Mouse (Mus musculus) limb, embryonic 13.5 days (tissue): ENCODE measurements around the gene Arglu1. TPM values are rescaled to one million over a fixed set of nuclear protein-coding genes. Genes with fewer than 3 reads are reported as not detected.
A peak's percentile ranks its signal among the peaks of the same experiment; 100 is the strongest.

Experiments used
- ATAC-seq: fragments of 200-750 bp; cut with Nextera tagmentation; 2 replicates; pipeline ENCODE4 v1.8.0; 2017; ENCODE audit warnings: low read depth, moderate number of reproducible peaks, moderate TSS enrichment; ENCODE audit not compliant: low FRiP score
- H3K27ac ChIP-seq: fragments of 300-500 bp; sonication (generic); 2 replicates; pipeline ENCODE4 v1.5.1; 2015; ENCODE audit warnings: inconsistent platforms, mild to moderate bottlenecking, moderate library complexity
- H3K27me3 ChIP-seq: fragments of 300-500 bp; sonication (generic); 2 replicates; pipeline ENCODE4 v1.6.1; 2015; ENCODE audit warnings: mild to moderate bottlenecking, inconsistent platforms
- H3K36me3 ChIP-seq: fragments of 300-500 bp; sonication (generic); 2 replicates; pipeline ENCODE4 v1.6.1; 2015; ENCODE audit warnings: inconsistent platforms, mild to moderate bottlenecking, moderate library complexity
- H3K4me1 ChIP-seq: fragments of 300-500 bp; sonication (generic); 2 replicates; pipeline ENCODE4 v1.6.1; 2015; ENCODE audit warnings: inconsistent platforms
- H3K4me2 ChIP-seq: fragments of 300-500 bp; sonication (generic); replicated peaks from 2 replicates; pipeline ENCODE4 v1.6.1; 2015; ENCODE audit warnings: inconsistent platforms, mild to moderate bottlenecking, moderate library complexity
- H3K4me3 ChIP-seq: fragments of 300-500 bp; sonication (generic); 2 replicates; pipeline ENCODE4 v1.5.1; 2015; ENCODE audit warnings: moderate library complexity, mild to moderate bottlenecking, inconsistent platforms
- H3K9ac ChIP-seq: fragments of 300-500 bp; sonication (generic); 2 replicates; pipeline ENCODE4 v1.6.1; 2015; ENCODE audit warnings: mild to moderate bottlenecking, inconsistent platforms
- H3K9me3 ChIP-seq: fragments of 300-500 bp; sonication (generic); 2 replicates; pipeline ENCODE4 v1.6.1; 2016; ENCODE audit warnings: inconsistent platforms
- WGBS: fragments of 180-500 bp; shearing (Covaris S2); methylation state at CpG from one replicate; pipeline ENCODE4 v1.1.7; 2015; 5-methylcytosine and 5-hydroxymethylcytosine counted together
- polyA plus RNA-seq: library from polyadenylated mRNA; unstranded; fragments of >200 nt; fragmentation: Nextera tagmentation; extraction: Ambion mirVana; gene quantifications from 2 replicates; pipeline ENCODE4 v1.2.1, GENCODE M21; 2015

Arglu1 gene
- 188 and 200 TPM in 2 replicates for polyA plus RNA-seq

DNA sequence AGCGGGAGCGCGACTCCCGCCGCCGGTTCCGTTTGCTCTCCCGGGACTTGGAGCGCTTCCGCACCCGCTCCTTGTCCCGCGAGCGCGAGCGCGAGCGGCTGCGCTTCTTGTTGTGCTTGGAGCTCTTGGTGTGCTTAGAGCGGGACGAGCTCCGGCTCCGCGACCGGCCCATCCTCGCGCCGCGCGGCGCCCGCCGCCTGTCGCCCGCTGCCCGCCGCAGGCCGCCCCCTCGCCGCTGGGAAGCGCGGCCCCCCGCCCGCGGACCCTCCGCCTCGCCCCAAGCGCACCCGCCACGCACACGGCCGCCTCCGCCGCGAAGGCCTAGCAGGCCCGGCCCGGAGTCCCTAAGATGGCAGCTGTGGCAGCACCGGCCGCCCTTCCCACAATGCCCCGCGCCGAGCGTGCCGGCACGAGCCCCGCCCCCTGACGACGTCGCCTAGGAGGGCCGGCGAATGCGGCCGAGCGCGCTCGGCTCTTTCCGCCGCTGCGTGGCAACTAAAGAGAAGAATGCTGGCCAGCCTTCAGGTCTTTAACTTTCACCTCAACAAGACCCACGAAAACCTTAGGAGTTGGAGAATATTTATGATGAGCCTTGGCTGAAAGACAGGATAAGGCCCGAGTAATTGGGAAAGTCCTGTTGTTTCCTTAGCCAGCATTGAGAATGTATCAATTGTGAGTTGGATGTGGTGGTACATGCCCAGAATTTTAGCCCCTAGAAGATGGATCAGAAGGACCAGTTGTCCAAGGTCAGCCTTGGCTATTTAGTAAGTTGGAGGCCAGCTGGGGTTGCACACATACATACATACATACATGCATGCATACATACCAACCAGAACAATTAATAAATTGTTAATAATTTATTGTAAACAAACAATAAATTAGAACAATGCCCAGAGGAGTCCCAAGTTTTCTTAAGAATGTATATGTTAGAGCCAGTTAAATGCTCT is at the start of gene Arglu1:
TSS of gene Arglu1 (minus strand) at position 376 of the 947 bp plus-strand sequence.
- Histone ChIP-seq H3K9ac (peak within 1 kb of the TSS; percentile 99), H3K27ac (peak within 1 kb of the TSS; percentile 97), H3K4me3 (peak within 1 kb of the TSS; percentile 85), H3K4me2 (peak within 1 kb of the TSS; percentile 81), H3K9me3 (no peaks in the 10 kb centered on the region), H3K36me3 (no peaks in the 10 kb centered on the region), H3K27me3 (no peaks in the 10 kb centered on the region), H3K4me1 (peaks cover 37% of the 10 kb centered on the region)
- under 1% methylated on average over 69 of the region's 81 CpGs for WGBS
- peak; percentile 96 for ATAC-seq

DNA sequence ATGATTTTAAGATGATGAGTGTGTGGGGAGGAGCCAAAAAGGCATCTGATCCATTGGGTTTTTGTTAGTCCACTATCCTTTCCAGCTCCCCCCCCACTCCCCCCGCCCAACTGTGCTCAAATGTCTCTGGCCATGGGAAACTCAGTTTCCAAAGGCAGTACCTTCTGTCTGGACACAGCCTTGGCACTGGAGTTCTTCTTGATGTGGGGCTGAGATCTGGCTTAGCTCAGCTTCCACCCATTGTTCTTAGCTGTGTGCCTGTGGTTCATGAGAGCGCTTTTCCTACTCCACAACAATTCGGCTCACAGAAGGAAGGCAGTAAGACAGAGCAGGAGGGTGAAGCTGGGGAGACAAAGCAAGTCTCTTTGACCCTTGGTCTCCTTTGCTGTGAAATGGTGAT is 47.0 kb upstream of the Arglu1 start:
- H3K4me1 ChIP-seq = peaks cover 21% of the 10 kb centered on the region
- no peak overlapping the region for H3K9ac ChIP-seq
- H3K4me3 ChIP-seq = no peak overlapping the region
- H3K27me3 ChIP-seq = no peaks in the 10 kb centered on the region
- WGBS = 76% methylated on average over 3 of the region's 3 CpGs
- no peaks in the 10 kb centered on the region for H3K9me3 ChIP-seq
- H3K36me3 ChIP-seq = no peaks in the 10 kb centered on the region
- peak overlapping the region; percentile 39; the same call in 1 of the 2 replicates for H3K27ac ChIP-seq
- ATAC-seq = no peak; the same call in 1 of the 2 replicates
- H3K4me2 ChIP-seq = peak overlapping the region; percentile 37

GRCm38 (mm10) chr8:8736826-8737225 is 46.5 kb upstream of the Arglu1 start:
- H3K4me2 ChIP-seq = peak overlapping the region; percentile 37
- H3K4me3 ChIP-seq = no peak overlapping the region
- peak; percentile 79 for ATAC-seq
- no peaks in the 10 kb centered on the region for H3K27me3 ChIP-seq
- WGBS = 21% methylated on average over 8 of the region's 8 CpGs
- no peaks in the 10 kb centered on the region for H3K9me3 ChIP-seq
- no peaks in the 10 kb centered on the region for H3K36me3 ChIP-seq
- no peak overlapping the region for H3K9ac ChIP-seq
- peak overlapping the region; percentile 39; the same call in 1 of the 2 replicates for H3K27ac ChIP-seq
- H3K4me1 ChIP-seq = peaks cover 21% of the 10 kb centered on the region

DNA sequence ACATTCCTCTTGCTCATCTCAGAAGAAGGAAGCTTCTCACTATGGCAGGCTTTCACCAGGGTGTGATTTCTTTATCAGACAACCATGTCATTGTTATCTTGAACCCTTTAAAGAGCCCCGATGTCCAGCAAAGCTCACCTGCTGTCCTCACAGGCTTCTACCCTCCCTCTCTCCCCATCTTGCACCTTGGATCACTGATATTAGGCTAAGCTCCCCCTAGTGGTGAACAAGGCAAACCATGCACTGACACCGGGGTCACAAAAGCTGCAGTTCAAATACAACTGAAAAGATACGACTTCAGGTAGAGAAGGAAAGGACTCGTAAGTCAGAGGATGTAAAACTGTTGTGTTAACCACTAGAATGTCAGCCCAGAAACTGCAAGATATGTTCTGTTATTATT is 43.5 kb upstream of the Arglu1 start:
- H3K27me3 ChIP-seq = no peaks in the 10 kb centered on the region
- no peak overlapping the region for H3K4me3 ChIP-seq
- no peak for ATAC-seq
- no peaks in the 10 kb centered on the region for H3K36me3 ChIP-seq
- no peak overlapping the region for H3K4me2 ChIP-seq
- H3K9ac ChIP-seq = no peak overlapping the region
- 37% methylated on average over 4 of the region's 4 CpGs for WGBS
- peaks cover 21% of the 10 kb centered on the region for H3K4me1 ChIP-seq
- H3K9me3 ChIP-seq = no peaks in the 10 kb centered on the region
- H3K27ac ChIP-seq = no peak overlapping the region

DNA sequence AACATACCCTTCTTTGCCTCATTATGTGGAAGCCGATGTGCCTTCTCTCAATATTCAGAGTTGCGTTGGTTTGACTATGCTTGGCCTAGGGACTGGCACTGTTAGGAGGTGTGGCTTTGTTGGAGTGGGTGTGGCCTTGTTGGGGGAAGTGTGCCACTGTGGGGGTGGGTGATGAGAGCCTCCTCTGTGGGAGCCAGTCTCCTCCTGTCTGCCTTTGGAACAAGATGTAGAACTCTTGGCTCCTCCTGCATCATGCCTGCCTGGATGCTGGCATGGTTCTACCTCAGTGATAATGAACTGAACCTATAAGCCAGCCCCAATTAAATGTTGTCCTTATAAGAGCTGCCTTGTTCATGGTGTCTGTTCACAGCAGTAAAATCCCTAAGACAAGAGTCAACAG is 38.3 kb upstream of the Arglu1 start:
- Histone ChIP-seq H3K4me2 (no peak overlapping the region), H3K27ac (no peak overlapping the region), H3K36me3 (no peaks in the 10 kb centered on the region), H3K9me3 (no peaks in the 10 kb centered on the region), H3K9ac (no peak overlapping the region), H3K4me1 (no peaks in the 10 kb centered on the region), H3K27me3 (no peaks in the 10 kb centered on the region), H3K4me3 (no peak overlapping the region)
- WGBS = 91% methylated on average over 2 of the region's 2 CpGs
- ATAC-seq = no peak

DNA sequence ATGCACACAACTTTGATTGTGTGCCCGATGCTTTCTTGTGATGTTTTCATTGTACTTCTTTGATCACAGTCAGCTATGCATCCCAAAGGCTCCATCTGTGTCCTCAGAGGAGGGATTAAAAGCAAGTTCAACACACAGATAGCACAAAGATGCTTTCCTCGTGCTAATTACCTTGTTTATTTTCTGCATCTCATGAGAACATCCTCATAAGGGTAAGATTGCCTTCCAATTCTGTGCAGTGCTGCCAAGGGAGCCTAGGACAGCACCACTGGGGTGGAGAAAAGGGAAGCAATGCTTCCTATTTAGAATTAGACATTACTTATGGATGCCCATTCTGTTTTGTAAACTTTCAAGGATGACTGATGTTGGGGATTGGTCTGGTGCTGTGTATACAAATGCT is 36.2 kb upstream of the Arglu1 start:
- Histone ChIP-seq H3K27ac (no peak overlapping the region), H3K4me1 (no peaks in the 10 kb centered on the region), H3K9ac (no peak overlapping the region), H3K27me3 (no peaks in the 10 kb centered on the region), H3K4me2 (no peak overlapping the region), H3K4me3 (no peak overlapping the region), H3K36me3 (no peaks in the 10 kb centered on the region), H3K9me3 (no peaks in the 10 kb centered on the region)
- WGBS = 80% methylated on average over 2 of the region's 2 CpGs
- ATAC-seq = no peak

GRCm38 (mm10) chr8:8704813-8705212 is 14.5 kb upstream of the Arglu1 start:
- WGBS = 72% methylated on average over 9 of the region's 9 CpGs
- ATAC-seq = no peak

DNA sequence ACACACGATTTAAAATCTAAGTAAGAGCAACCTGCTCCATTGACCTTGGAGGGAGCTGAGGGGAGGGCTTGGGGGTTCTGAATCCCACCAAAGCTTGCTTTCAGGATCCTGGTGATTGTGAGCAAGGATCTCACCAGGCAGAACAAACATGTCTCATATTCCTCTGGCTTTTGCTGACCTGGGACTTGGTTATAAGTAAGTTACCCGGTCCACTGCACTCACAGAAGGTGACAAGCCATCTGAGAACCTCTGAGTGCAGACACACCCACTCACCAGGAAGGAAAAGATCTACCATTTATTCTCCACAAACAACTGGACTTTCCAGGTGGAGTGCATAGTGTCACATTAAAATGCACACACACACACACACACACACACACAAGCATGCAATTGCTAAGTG is 13.3 kb upstream of the Arglu1 start:
- H3K36me3 ChIP-seq = no peaks in the 10 kb centered on the region
- ATAC-seq = no peak
- H3K4me3 ChIP-seq = no peak overlapping the region
- H3K9me3 ChIP-seq = no peaks in the 10 kb centered on the region
- no peak overlapping the region for H3K27ac ChIP-seq
- H3K27me3 ChIP-seq = no peaks in the 10 kb centered on the region
- no peak overlapping the region for H3K9ac ChIP-seq
- WGBS = 79% methylated on average over 2 of the region's 2 CpGs
- H3K4me1 ChIP-seq = no peaks in the 10 kb centered on the region
- H3K4me2 ChIP-seq = no peak overlapping the region

More at GRCm38 (mm10) chr8:8704813-8705212, 14.5 kb upstream of the Arglu1 start:
- no peaks in the 10 kb centered on the region for H3K4me1 ChIP-seq
- H3K27ac ChIP-seq = no peak overlapping the region
- H3K9ac ChIP-seq = no peak overlapping the region
- H3K27me3 ChIP-seq = no peaks in the 10 kb centered on the region
- no peak overlapping the region for H3K4me2 ChIP-seq
- H3K36me3 ChIP-seq = no peaks in the 10 kb centered on the region
- H3K4me3 ChIP-seq = no peak overlapping the region
- no peaks in the 10 kb centered on the region for H3K9me3 ChIP-seq

DNA sequence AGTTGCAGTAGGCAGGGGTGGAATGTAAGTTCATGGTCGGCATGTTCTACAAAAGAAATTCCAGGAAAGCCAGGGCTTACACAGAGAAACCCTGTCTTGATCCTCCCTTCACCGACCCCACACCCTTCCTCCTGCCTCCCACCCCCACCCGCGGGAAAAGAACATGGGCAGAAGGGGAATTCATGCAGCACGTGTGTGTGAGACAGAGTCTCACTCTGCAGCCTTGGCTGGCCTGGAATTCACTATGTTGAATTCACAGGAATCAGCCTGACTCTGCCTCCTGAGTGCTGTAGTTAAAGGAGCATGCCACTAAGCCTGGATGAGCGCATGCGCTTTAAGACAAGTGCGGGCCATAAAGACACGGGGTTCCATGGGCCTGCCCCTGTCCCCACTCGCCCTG is 10.5 kb upstream of the Arglu1 start:
- Histone ChIP-seq H3K4me3 (no peak overlapping the region), H3K9ac (no peak overlapping the region), H3K9me3 (no peaks in the 10 kb centered on the region), H3K4me2 (no peak overlapping the region), H3K4me1 (no peaks in the 10 kb centered on the region), H3K27ac (no peak overlapping the region), H3K27me3 (no peaks in the 10 kb centered on the region), H3K36me3 (no peaks in the 10 kb centered on the region)
- ATAC-seq = no peak
- 92% methylated on average over 10 of the region's 10 CpGs for WGBS

- 65% methylated on average over 4 of the region's 4 CpGs for WGBS
- H3K27ac ChIP-seq = no peak overlapping the region
- no peak for ATAC-seq
Measured at GRCm38 (mm10) chr8:8700229-8700628, 9.9 kb upstream of the Arglu1 start.

DNA sequence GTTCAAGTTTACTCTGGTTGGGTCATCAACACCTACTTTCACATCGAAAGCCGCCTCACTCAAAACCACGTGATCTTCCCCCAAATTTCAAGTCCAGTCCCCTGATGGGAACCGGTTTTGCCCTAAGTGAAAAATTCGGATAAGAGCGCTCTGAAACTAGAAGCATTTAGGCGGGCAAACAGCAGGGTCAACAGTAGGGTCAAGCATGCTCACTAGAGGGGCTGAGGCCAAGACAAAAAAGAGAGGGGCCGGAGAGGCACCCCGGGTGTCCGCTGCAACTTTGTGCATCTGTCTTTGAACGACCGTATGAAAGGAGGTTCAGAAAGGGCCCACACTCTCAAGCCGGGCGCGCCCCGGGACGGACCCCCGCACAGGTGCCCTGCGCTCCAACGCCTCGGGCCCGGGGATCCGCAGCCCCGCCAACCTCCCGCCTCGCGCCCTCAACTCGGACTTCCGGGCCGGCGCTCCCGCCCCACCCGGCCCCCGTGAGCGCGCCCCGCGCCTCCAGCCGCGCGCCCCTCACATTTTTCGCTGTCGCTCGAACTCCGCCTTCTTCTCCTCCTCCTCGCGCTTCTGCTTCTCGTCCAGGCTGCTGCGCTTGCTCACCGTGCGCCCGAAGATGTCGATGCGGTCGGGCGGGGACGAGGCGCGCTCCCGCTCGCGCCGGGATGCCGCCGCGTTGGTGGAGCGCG is 721 bp downstream of the Arglu1 start:
- under 1% methylated on average over 67 of the region's 68 CpGs for WGBS
- H3K27me3 ChIP-seq = no peaks in the 10 kb centered on the region
- no peaks in the 10 kb centered on the region for H3K36me3 ChIP-seq
- H3K27ac ChIP-seq = peak overlapping the region; percentile 97
- peak overlapping the region; percentile 99 for H3K9ac ChIP-seq
- peak; percentile 62 for ATAC-seq
- H3K4me3 ChIP-seq = peak overlapping the region; percentile 85
- H3K4me2 ChIP-seq = peak overlapping the region; percentile 81
- H3K4me1 ChIP-seq = peaks cover 39% of the 10 kb centered on the region
- H3K9me3 ChIP-seq = no peaks in the 10 kb centered on the region

More at GRCm38 (mm10) chr8:8700229-8700628, 9.9 kb upstream of the Arglu1 start:
- Histone ChIP-seq H3K9ac (no peak overlapping the region), H3K36me3 (no peaks in the 10 kb centered on the region), H3K4me2 (no peak overlapping the region), H3K4me1 (no peaks in the 10 kb centered on the region), H3K9me3 (no peaks in the 10 kb centered on the region), H3K27me3 (no peaks in the 10 kb centered on the region), H3K4me3 (no peak overlapping the region)

- Histone ChIP-seq H3K4me1 (peaks cover 39% of the 10 kb centered on the region), H3K9ac (peak overlapping the region; percentile 99), H3K4me2 (peak overlapping the region; percentile 81), H3K27me3 (no peaks in the 10 kb centered on the region), H3K27ac (no peak overlapping the region; the same call in 1 of the 2 replicates), H3K9me3 (no peaks in the 10 kb centered on the region), H3K4me3 (peak overlapping the region; percentile 85), H3K36me3 (no peaks in the 10 kb centered on the region)
- no peak for ATAC-seq
- 16% methylated on average over 8 of the region's 9 CpGs for WGBS
Measured at GRCm38 (mm10) chr8:8688823-8689453, 1.4 kb downstream of the Arglu1 start.
